Mouse (Mus musculus) C2C12 (cell line): Measurements from ENCODE around the gene Nup107.

ENCODE experiments used
- CTCF ChIP-seq: IDR thresholded peaks from one replicate; pipeline ENCODE4 v1.5.1; 2011; ENCODE audit not compliant: control insufficient read depth, insufficient read depth, insufficient read length
- USF1 ChIP-seq: IDR thresholded peaks from one replicate; pipeline ENCODE4 v1.6.1; 2011; ENCODE audit warnings: low read depth, mild to moderate bottlenecking, control low read depth, moderate library complexity

- TF ChIP-seq CTCF (no peak), USF1 (no peak)
Measured at GRCm38 (mm10) chr10:117797106-117797505, 4.6 kb upstream of the Nup107 start.
